Mouse (Mus musculus) heart, adult 10 weeks (tissue): ENCODE measurements around the gene Ccl2. TPM values are rescaled to one million over a fixed set of nuclear protein-coding genes. Genes with fewer than 3 reads are reported as not detected.

Experiments
- polyA plus RNA-seq: library from polyadenylated mRNA; stranded (reverse); fragments of 350-450 nt; fragmentation: Illumina TruSeq; extraction: RNeasy Lipid Tissue Mini Kit (QIAGEN cat#74804); gene quantifications from one replicate; pipeline ENCODE4 v1.2.3, GENCODE M21; 2014; ENCODE audit warnings: low read depth, low replicate concordance

Ccl2 gene
- polyA plus RNA-seq, result 8.5 TPM

GRCm38 (mm10) chr11:82035356-82035755 lies at the start of gene Ccl2:
TSS of gene Ccl2 (plus strand) at chr11:82035571.

GRCm38 (mm10) chr11:82038535-82038934 lies 3.2 kb downstream of the Ccl2 start, which contains the start of gene Gm17268:
TSS of gene Gm17268 (minus strand) at chr11:82038562.

GRCm38 (mm10) chr11:82045471-82045870 lies 10.1 kb downstream of the Ccl2 start, which contains the start of gene Ccl7:
TSS of gene Ccl7 (plus strand) at chr11:82045712.

GRCm38 (mm10) chr11:82057646-82058045 lies 22.3 kb downstream of the Ccl2 start, which contains the start of gene Ccl11:
TSS of gene Ccl11 (plus strand) at chr11:82057823.

Other genes with a start within 250 kb of the Ccl2 start
- gene 5530401A14Rik, start 174.9 kb upstream of the Ccl2 start, polyA plus RNA-seq, result not detected
- not detected for gene Asic2, start 67.1 kb upstream of the Ccl2 start, polyA plus RNA-seq
- not detected for gene Gm17268, start 3.0 kb downstream of the Ccl2 start, polyA plus RNA-seq
- 3.5 TPM for gene Ccl7, start 10.1 kb downstream of the Ccl2 start, polyA plus RNA-seq
- gene Ccl11, start 22.3 kb downstream of the Ccl2 start, polyA plus RNA-seq, result 1.9 TPM
- gene Ccl12, start 66.3 kb downstream of the Ccl2 start, polyA plus RNA-seq, result 2.7 TPM
- 1.6 TPM for gene Ccl8, start 79.6 kb downstream of the Ccl2 start, polyA plus RNA-seq